Mouse (Mus musculus): Measurements from ENCODE around the gene Ccdc47. TPM values are rescaled to one million over a fixed set of nuclear protein-coding genes. Genes with fewer than 3 reads are reported as not detected.
"Not testable (repeated sequence)": the region's sequence is repeated elsewhere in the genome, so short reads cannot be mapped to it uniquely, and the experiment has no call there.

The Ccdc47 gene
- total RNA-seq (2015) (41.7 and 51.3 TPM in 2 replicates), total RNA-seq (2017) (138 and 195 TPM in 2 replicates)

DNA sequence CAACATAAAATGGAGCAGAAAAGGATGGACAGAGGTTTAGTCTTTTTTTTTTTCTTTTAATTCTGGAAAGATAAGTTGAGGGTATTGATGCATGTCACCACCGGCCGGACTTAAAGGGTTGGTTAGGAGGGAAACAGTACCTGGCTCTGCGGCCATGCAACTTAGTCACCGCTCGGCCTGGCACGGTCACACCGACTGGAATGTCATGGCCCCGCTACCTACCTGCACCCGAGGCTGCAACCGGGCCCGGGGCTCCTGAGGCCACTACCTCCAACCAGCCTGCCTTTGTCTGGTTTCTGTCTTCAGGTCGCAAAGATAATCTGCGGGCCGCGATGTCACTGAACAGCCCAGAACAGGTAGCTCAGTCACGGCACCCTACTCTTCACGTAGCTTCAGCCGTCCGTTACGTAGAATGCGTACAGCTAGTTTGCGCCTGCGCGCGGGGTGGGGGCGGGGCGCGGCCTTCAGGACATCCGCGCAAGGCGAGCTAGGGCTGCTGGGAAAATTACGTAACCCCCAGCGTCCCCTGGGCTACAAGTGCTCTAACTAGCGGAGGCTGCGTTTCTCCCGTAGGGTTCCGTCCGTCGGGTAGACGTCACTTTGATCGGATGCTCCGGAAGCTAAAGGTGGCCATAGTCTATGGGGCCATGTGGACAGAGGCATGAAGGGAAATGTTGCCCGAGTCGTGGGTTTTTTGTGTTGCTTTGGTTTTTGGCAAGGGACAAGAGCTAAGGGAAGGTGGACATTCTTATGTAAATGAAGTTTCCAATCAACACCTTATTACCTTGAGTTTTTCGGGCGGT, at the start of gene Ccdc47:
Gene Ccdc47 (minus strand): TSS at position 418 of the 803 bp plus-strand sequence.
- ATAC-seq (replicated peaks; ENCODE audit: poor library complexity) = peak; percentile 83

DNA sequence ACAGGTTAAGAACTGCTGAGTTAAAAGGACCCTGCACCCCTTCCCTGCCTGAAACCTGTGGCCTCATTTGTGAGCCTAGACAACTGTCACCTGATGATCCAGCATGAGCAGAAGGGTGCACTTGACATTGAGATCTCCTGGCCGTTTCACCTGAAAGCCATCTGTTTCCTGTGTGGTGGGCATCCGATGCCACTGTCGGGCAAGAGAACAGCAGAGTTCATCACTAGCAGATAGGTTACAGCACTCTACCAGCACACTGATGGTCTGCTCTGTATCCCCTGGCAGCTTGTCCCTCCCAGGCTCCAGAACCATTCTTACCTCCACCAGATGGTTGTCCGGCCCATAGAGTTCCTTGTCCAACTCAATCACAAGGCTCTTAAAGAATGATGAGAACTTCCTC, 49.4 kb upstream of the Ccdc47 start:
- no peak for ATAC-seq (replicated peaks; ENCODE audit: poor library complexity)

DNA sequence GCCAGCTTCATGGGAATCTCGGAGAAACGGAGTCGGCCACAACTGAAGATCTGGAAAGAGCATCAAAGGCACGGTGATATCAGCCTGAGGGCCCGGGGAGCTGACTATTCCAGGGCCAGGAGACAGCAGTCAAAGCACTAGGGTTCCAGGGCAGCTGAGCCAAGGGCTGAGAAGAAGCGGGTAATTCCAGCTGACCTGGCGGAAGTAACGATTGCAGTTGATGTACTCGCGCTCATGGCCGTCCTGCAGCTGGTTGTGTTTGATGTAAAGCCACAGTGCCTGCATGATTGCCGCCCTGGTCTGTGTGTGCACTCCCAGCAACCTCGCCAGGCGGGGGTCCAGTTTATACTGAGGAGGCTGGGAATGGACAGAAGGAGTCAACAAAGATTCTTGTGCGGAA, 48.8 kb upstream of the Ccdc47 start:
- no peak for ATAC-seq (replicated peaks; ENCODE audit: poor library complexity)

- ATAC-seq (replicated peaks; ENCODE audit: poor library complexity) = no peak
Observed at GRCm38 (mm10) chr11:106263963-106264362, 47.8 kb upstream of the Ccdc47 start.

DNA sequence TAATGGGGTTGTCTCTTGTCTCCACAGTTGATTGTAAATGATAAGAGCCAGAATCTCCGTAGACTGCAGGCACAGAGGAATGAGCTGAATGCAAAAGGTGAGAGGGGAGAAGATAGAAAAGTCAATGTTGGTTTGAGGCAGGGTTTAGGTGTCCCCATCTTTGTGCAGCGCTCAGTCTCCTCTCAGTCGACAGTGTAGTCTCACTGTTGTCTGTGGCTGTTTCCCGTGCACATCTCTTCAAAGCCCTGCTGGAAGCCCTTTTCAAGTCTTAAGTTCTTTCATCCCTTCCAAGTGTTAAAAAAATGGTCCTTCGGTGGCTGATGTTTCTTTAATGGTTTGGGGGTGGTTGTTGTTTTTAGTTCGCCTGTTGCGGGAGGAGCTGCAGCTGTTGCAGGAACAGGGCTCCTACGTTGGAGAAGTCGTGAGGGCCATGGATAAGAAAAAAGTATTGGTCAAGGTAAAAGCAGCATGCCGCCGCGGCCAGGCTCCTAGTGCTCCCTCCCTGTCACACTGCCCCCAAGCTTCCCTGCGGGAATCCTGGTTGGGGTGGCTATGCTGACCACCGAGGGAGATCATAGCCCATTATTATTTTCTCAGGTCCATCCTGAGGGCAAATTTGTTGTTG, 44.8 kb upstream of the Ccdc47 start:
- no peak for ATAC-seq (replicated peaks; ENCODE audit: poor library complexity)

DNA sequence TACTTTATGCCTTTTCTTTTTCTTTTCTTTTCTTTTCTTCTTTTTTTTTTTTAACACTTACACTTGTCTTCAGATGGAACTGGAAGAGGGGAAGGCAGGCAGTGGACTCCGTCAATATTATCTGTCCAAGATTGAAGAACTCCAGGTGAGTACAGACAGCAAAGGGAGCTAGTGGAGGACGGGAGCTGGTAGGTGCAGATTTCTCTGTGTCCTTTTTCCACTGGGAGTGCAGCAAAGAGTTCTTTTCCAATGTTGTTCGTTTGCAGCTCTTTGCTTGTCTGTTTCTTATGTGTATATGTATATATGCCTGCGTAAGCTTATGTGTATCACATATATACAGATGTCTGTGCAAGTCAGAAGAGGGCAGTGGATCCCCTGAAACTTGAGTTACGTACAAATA, 40.6 kb upstream of the Ccdc47 start:
- no peak for ATAC-seq (replicated peaks; ENCODE audit: poor library complexity)

GRCm38 (mm10) chr11:106255685-106256451, 39.7 kb upstream of the Ccdc47 start, which contains the start of the genes Ftsj3 and Psmc5:
TSS of gene Ftsj3 (minus strand) at chr11:106256079.
TSS of gene Psmc5 (plus strand) at chr11:106256154.
- ATAC-seq (replicated peaks; ENCODE audit: poor library complexity) = peak; percentile 91

DNA sequence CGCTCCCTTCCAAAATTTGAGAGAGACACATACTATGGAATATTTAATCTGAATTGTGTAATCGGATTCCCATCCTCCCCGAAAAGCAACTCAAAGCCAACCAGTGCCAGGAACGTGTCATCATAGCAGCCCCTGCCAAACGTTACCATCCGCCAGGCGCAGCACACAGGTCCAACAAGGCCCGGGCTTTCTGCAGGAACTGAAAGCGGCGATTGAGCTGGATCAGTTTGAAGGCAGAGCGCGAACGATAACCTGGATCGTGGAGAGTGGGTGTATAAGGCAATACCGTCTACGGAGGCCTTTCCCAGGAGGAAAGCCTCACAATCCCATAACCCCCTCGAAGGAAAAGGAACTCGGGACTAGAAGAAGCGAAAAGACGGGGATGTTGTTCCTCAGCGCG, 39.0 kb upstream of the Ccdc47 start:
- peak; percentile 27 for ATAC-seq (replicated peaks; ENCODE audit: poor library complexity)

GRCm38 (mm10) chr11:106254767-106255166, 38.6 kb upstream of the Ccdc47 start:
- ATAC-seq (replicated peaks; ENCODE audit: poor library complexity) = no peak

- ATAC-seq (replicated peaks; ENCODE audit: poor library complexity) = no peak
Observed at GRCm38 (mm10) chr11:106249326-106249725, 33.2 kb upstream of the Ccdc47 start.

GRCm38 (mm10) chr11:106246834-106247233, 30.7 kb upstream of the Ccdc47 start:
- peak; percentile 75 for ATAC-seq (replicated peaks; ENCODE audit: poor library complexity)

- not testable (repeated sequence) for ATAC-seq (replicated peaks; ENCODE audit: poor library complexity)
Observed at GRCm38 (mm10) chr11:106233978-106234377, 17.8 kb upstream of the Ccdc47 start.

- ATAC-seq (replicated peaks; ENCODE audit: poor library complexity) = no peak
Observed at GRCm38 (mm10) chr11:106220603-106221002, 4.5 kb upstream of the Ccdc47 start.

GRCm38 (mm10) chr11:106216730-106217490, 766 bp upstream of the Ccdc47 start, which contains the start of gene Ddx42:
TSS of gene Ddx42 (plus strand) at chr11:106216926.
- peak; percentile 85 for ATAC-seq (replicated peaks; ENCODE audit: poor library complexity)

- ATAC-seq (replicated peaks; ENCODE audit: poor library complexity) = 0 out of 2 replicates have a peak, but pooled peaks have one; percentile 5
Observed at GRCm38 (mm10) chr11:106215450-106215859, 689 bp downstream of the Ccdc47 start.

DNA sequence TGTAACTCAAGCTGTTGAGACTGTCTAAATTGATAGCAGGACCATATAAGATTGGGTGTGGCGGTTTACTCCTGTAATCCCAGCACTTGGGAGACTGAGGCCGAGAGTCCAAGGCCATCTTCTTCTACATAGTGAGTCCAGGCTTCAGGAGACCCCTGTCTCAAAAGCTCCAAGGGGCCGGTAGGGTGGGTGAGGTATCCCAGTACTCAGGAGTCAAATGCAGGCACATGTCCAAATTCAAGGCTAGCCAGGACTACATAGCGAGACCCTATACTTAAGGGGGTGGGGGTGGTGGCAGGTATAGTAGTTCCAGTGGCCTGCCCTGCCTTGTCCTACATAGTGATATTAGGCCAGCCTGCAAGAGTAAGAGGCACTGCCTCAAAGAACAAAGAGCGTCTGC, 1.3 kb downstream of the Ccdc47 start:
- ATAC-seq (replicated peaks; ENCODE audit: poor library complexity) = no peak

DNA sequence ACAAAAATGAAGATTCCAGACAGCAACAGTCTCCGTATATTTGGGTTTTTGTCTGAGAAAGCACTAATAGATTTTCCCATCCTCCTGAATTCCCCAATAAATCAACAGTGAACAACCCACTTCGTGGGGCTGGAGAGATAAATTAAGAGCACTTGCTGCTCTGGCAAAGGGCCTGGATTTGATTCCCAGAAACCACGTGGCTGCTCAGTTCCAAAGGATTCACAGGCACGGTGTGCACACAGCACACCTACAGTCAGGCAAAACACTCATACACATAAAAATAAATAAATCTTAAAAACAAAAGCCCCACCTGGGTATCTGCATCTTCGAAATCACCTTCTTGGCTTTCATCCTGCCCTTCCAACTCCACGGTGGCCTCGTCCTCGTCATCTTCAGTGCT, 3.4 kb downstream of the Ccdc47 start:
- no peak for ATAC-seq (replicated peaks; ENCODE audit: poor library complexity)

DNA sequence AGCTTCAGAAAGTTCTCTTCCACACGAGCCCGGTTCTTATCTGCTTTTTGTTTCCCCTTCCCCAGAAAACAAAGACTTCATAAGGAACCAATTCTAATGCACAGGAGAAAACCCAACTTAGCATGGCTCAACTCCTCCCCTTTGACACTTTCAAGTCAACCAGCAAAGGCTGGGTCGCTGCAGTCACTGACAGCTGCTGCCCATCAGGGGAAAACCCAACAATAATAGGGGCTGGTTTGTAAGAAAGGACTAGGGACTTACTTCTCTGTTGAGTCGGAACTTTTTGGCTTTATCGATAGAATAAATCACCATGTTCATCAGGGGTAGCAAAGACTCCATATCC, 14.1 kb downstream of the Ccdc47 start, which contains the start of gene Strada:
Gene Strada (minus strand): TSS at position 46 of the 343 bp plus-strand sequence.
- 0 out of 2 replicates have a peak, but pooled peaks have one; percentile 3 for ATAC-seq (replicated peaks; ENCODE audit: poor library complexity)

GRCm38 (mm10) chr11:106201337-106202122, 14.6 kb downstream of the Ccdc47 start:
- ATAC-seq (replicated peaks; ENCODE audit: poor library complexity) = peak; percentile 77

DNA sequence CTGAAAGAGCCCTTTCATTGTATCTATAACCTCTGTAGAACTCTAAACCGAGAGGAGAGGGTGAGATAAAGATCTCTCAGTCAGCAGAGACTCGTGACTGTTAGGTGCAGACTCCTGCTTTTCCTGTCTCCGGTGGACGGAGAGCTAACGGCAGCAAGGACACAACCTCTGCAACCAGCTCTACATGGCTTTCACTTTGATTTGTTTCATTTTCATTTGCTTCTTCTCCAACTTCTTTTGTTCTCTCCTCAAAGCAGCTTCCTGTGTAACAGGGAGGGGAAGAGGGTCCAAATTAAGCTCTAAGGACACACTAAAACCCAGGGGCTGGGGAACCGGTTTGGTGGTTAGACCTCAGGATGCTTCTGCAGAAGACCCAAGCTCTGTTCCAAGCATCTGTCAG, 15.4 kb downstream of the Ccdc47 start:
- ATAC-seq (replicated peaks; ENCODE audit: poor library complexity) = no peak

Measured in megakaryocyte progenitor cell, adult 5-6 weeks (primary cell).